Mouse (Mus musculus): ENCODE measurements around the gene A430089I19Rik.
"Not testable (repeated sequence)": the region's sequence is repeated elsewhere in the genome, so short reads cannot be mapped to it uniquely, and the experiment has no call there.

Gene A430089I19Rik

GRCm38 (mm10) chr5:94306696-94307095 lies at the start of gene A430089I19Rik:
Gene A430089I19Rik (minus strand): TSS chr5:94306796.
- not testable (repeated sequence) for DNase-seq (ENCODE audit: low spot score)

- DNase-seq (ENCODE audit: low spot score): not testable (repeated sequence)
Measured at GRCm38 (mm10) chr5:94339449-94339848, 32.9 kb upstream of the A430089I19Rik start, which contains the start of gene AA792892. Gene AA792892 (plus strand): TSS chr5:94339749.

DNA sequence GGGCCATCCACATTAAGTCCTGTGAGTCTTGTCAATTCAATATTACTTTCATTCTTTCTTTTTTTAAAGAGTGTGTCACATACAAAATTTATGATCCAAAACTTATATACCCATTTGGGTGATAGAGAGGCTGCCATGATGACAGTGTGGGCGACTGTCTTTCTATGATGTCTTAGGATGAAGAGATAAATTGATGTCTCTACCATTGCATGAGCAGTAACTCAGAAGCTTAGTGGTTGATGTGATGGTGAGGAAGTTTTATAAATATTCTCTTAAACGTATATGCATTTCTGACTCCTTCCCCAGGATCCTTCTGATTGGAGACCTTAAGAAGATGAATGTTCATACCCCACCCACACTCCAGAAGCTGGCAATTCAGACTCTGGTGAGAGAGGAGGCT lies 7.5 kb upstream of the A430089I19Rik start, which contains the start of gene Gm6502:
TSS of gene Gm6502 (plus strand) at position 301 of the 400 bp plus-strand sequence.
- not testable (repeated sequence) for DNase-seq (ENCODE audit: low spot score)
